Mouse (Mus musculus) spleen, adult 12 weeks (tissue): ENCODE results near the gene 2410015M20Rik.
A peak's percentile ranks its signal among the peaks of the same experiment; 100 is the strongest.

ENCODE experiments used
- DNase-seq: peaks from one replicate; pipeline ENCODE4 v3.0.0; 2022; ENCODE audit warnings: low spot score

Gene 2410015M20Rik

DNA sequence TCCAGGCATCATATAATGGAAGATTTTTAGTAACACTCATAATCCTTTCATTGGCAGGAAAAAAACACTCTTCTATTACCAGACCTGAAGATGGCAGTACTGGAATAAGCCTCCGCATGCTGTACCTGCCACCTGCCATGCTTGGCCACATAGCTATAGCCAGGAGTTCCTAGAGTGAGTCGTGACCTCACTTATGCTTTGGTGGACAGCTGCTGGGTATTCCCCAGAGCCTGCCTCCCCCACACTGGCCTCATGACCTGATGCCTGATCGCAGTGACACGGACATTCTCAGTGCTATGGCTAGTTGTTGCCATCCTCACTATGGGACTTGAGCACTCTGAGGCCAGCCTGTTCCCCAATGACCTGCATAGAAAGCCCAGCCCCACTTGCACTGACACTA lies 39.3 kb downstream of the 2410015M20Rik start:
- no peak for DNase-seq

- DNase-seq: no peak
These were observed 42.2 kb downstream of the 2410015M20Rik start for GRCm38 (mm10) chr17:56567370-56567769.

DNA sequence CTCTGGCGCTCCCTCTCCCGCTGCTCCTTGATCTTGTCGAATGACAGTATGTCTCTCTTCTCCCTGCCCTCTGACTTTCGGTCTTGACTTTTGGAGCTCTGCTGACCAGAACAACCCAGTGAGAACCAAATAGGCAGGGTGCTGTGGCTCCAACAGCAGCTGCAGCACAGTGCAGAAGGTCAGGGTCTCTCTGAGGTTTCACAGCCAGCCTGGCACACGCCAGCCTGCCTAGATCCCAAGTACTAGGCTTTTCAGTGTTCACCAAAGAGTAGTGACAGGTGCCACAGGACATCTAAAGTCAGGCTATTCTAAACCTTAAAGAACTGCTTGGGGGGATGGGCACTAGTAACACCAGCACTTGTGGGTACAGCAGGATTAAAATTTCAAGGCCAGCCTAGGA lies 42.7 kb downstream of the 2410015M20Rik start:
- DNase-seq: no peak

DNA sequence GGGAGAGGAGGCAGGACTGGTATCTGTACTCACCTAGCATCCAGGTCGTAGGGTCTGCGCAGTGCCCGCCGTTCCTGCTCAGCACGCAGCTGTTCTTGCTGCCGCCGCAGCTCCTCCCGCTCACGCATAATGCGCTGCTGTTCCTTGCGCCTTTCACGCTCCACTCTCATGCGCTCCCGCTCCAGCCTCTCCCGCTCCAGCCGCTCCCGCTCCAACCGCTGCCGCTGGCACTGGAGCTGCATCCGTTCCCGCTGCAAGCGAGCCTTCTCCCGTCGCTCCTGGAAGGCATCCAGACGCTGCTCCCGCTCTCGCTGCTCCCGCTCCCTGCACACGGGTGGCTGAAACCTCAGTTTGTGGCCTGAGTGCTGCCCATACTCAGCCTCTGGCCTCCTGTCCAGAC lies 43.3 kb downstream of the 2410015M20Rik start:
- DNase-seq: no peak

- no peak for DNase-seq
These were observed 47.7 kb downstream of the 2410015M20Rik start for GRCm38 (mm10) chr17:56561866-56562265.

- no peak for DNase-seq
These were observed 49.4 kb downstream of the 2410015M20Rik start for GRCm38 (mm10) chr17:56560131-56560530.

- DNase-seq: no peak
These were observed 50.2 kb downstream of the 2410015M20Rik start for GRCm38 (mm10) chr17:56559386-56559785.

DNA sequence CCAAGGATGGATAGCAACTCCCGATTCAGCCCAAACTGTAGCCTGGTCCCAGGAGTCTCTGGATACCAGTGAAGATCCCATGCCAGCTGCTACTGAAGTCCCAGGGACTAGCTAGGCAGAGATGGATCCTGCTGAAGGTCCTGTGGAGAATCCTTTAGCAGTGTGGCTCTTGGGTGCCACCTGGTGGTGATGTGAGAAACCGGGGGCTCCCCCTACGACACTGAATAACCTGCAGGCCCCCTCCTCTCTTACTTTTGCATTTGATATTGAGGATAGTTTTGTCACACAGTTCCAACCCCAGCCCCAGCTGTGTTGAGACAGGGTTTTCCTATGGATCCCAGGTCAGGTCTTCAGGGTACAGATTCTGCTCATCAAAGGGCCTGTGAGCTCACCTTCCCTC lies 51.1 kb downstream of the 2410015M20Rik start:
- peak; percentile 42 for DNase-seq
